Mouse (Mus musculus) myocyte (in vitro differentiated cells): ENCODE measurements around the gene Sh3pxd2a. TPM values are rescaled to one million over a fixed set of nuclear protein-coding genes. Genes with fewer than 3 reads are reported as not detected.
A peak's percentile ranks its signal among the peaks of the same experiment; 100 is the strongest.

Source experiments
- H3K27me3 ChIP-seq: one replicate; pipeline ENCODE4 v1.6.1; 2011; ENCODE audit not compliant: control insufficient read depth, insufficient read depth, insufficient read length
- H3K36me3 ChIP-seq: one replicate; pipeline ENCODE4 v1.6.1; 2011; ENCODE audit not compliant: control insufficient read depth, insufficient read depth
- H3K4me2 ChIP-seq: one replicate; pipeline ENCODE4 v1.6.1; 2011; ENCODE audit warnings: low read depth, control low read depth
- H3K4me3 ChIP-seq: one replicate; pipeline ENCODE4 v1.5.1; 2011; ENCODE audit warnings: mild to moderate bottlenecking, control low read depth, moderate library complexity
- H3K79me2 ChIP-seq: one replicate; pipeline ENCODE4 v1.6.1; 2011; ENCODE audit not compliant: control insufficient read depth, insufficient read depth
- H3ac ChIP-seq: one replicate; pipeline ENCODE4 v1.6.1; 2011; ENCODE audit not compliant: control insufficient read depth, insufficient read length
- CEBPB ChIP-seq: IDR thresholded peaks from 2 replicates; pipeline ENCODE4 v1.6.1; 2011; ENCODE audit warnings: mild to moderate bottlenecking, moderate library complexity; ENCODE audit not compliant: poor library complexity, insufficient read depth, severe bottlenecking
- E2F4 ChIP-seq: IDR thresholded peaks from one replicate; pipeline ENCODE4 v1.6.1; 2011; ENCODE audit warnings: mild to moderate bottlenecking, control low read depth, moderate library complexity; ENCODE audit not compliant: insufficient read depth
- MAX ChIP-seq: IDR thresholded peaks from one replicate; pipeline ENCODE4 v1.6.1; 2011; ENCODE audit warnings: low read depth, mild to moderate bottlenecking, control low read depth
- MYOD1 ChIP-seq, 3 experiments: IDR thresholded peaks; one replicate each; pipeline ENCODE4 v1.6.1; 2011; ENCODE audit warnings: control low read depth in 2 of 3, low read depth in 2 of 3, mild to moderate bottlenecking in 2 of 3, moderate library complexity in 1 of 3; ENCODE audit not compliant: insufficient read length in 2 of 3, control insufficient read depth in 1 of 3
- MYOG ChIP-seq, 3 experiments: IDR thresholded peaks; one replicate each; pipeline ENCODE4 v1.6.1; 2011; ENCODE audit warnings: control low read depth in 2 of 3, low read depth in 2 of 3, mild to moderate bottlenecking in 2 of 3; ENCODE audit not compliant: insufficient read length in 2 of 3, control insufficient read depth in 1 of 3, insufficient read depth in 1 of 3
- POLR2A ChIP-seq: IDR thresholded peaks from one replicate; pipeline ENCODE4 v1.6.1; 2011; ENCODE audit warnings: low read depth, mild to moderate bottlenecking, control low read depth, moderate library complexity; ENCODE audit not compliant: insufficient read length
- POLR2AphosphoS2 ChIP-seq: IDR thresholded peaks from one replicate; pipeline ENCODE4 v1.6.1; 2011; ENCODE audit warnings: low read depth, control low read depth; ENCODE audit not compliant: insufficient read length
- REST ChIP-seq: IDR thresholded peaks from one replicate; pipeline ENCODE4 v1.6.1; 2011; ENCODE audit warnings: mild to moderate bottlenecking, control low read depth, moderate library complexity; ENCODE audit not compliant: insufficient read depth, insufficient read length
- SRF ChIP-seq: IDR thresholded peaks from one replicate; pipeline ENCODE4 v1.6.1; 2011; ENCODE audit warnings: low read depth; ENCODE audit not compliant: control insufficient read depth, insufficient read length
- TCF12 ChIP-seq: IDR thresholded peaks from one replicate; pipeline ENCODE4 v1.6.1; 2011; ENCODE audit warnings: mild to moderate bottlenecking, control low read depth; ENCODE audit not compliant: poor library complexity, insufficient read depth, severe bottlenecking
- TCF3 ChIP-seq: IDR thresholded peaks from one replicate; pipeline ENCODE4 v1.6.1; 2011; ENCODE audit warnings: low read depth, control low read depth; ENCODE audit not compliant: insufficient read length
- USF1 ChIP-seq: IDR thresholded peaks from one replicate; pipeline ENCODE4 v1.6.1; 2011; ENCODE audit warnings: low read depth, mild to moderate bottlenecking, control low read depth, moderate library complexity
- polyA plus RNA-seq: library from polyadenylated mRNA; unstranded; fragments of >200 nt; fragmentation: generic; extraction: Trizol; gene quantifications from one replicate; pipeline ENCODE4 v1.2.1, GENCODE M21; 2012; ENCODE audit warnings: missing spikeins

Gene Sh3pxd2a
- polyA plus RNA-seq, 1 experiment: 59.5 TPM

DNA sequence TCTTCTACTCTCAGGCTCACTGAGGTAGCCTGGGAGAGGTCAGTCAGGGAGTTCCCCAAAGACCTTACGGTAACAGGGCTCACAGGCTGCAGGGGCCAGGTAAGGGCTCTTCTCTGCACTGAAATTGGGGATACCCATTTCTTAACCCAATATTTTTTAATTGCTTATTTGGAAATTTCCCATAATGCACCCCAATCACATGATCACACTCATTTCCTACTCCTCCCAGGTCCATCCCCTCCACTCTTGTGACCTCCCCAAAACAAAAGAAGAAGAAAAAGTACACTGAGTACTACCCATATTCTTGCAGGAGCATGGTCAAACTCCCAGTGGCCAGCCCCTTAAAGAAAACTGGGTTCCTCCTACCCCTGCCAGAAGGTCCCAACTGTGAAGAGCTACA, 135.1 kb downstream of the Sh3pxd2a start:
- Histone ChIP-seq H3ac (no peak overlapping the region), H3K27me3 (no peaks in the 10 kb centered on the region), H3K4me2 (peak overlapping the region; percentile 76), H3K36me3 (no peaks in the 10 kb centered on the region), H3K79me2 (peaks cover 5% of the 10 kb centered on the region), H3K4me3 (no peak overlapping the region)
- TF ChIP-seq USF1: peak; percentile 66
- no peak for TF ChIP-seq MYOD1 (IDR thresholded peaks at IDR 0.05; ENCODE audit: control insufficient read depth in 1 of 3, insufficient read length in 2 of 3, low read depth in 2 of 3)

- no peak for TF ChIP-seq REST
- TF ChIP-seq POLR2A: peak; percentile 15
- peak; percentile 83 for TF ChIP-seq TCF12
- TF ChIP-seq USF1: no peak
- no peak for TF ChIP-seq MAX
- no peak for TF ChIP-seq E2F4
- peak; percentile 79 for TF ChIP-seq TCF3
- peak; percentile 22 for TF ChIP-seq SRF
- peak; percentile 56 to 97 (median 90) for TF ChIP-seq MYOG (IDR thresholded peaks at IDR 0.05; ENCODE audit: control insufficient read depth in 1 of 3, insufficient read depth in 1 of 3, insufficient read length in 2 of 3, low read depth in 2 of 3)
- TF ChIP-seq MYOD1 (IDR thresholded peaks at IDR 0.05; ENCODE audit: control insufficient read depth in 1 of 3, insufficient read length in 2 of 3, low read depth in 2 of 3): peak in 2 of 3 experiments; percentile 93 to 98
- no peak for TF ChIP-seq CEBPB
- peak; percentile 55 for TF ChIP-seq POLR2AphosphoS2
- no peak overlapping the region for H3ac ChIP-seq
- H3K27me3 ChIP-seq: no peaks in the 10 kb centered on the region
- peak overlapping the region; percentile 76 for H3K4me2 ChIP-seq
- H3K36me3 ChIP-seq: no peaks in the 10 kb centered on the region
- no peak overlapping the region for H3K4me3 ChIP-seq
- H3K79me2 ChIP-seq: peaks cover 5% of the 10 kb centered on the region
Observed at GRCm38 (mm10) chr19:47327896-47328882, 136.0 kb downstream of the Sh3pxd2a start.

DNA sequence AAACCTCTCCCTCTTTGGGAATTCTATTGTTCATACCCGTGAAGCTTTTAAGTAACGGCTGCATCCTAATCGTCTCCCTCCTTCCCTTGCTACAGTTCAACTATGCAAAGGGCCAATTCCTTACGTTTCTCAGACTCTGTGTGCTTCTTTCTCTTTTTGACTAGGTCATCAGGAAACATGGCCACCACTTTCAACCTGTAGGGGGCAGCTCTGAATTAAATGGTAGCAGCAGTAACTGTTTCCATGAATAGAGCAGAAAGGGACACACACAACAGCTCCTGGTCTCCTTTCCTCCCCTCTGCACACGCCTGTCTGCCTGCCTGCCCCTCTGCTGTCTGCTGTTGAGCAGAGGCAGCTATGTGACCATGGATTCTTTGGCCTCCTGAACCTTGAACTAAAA, 138.3 kb downstream of the Sh3pxd2a start:
- Histone ChIP-seq H3ac (no peak overlapping the region), H3K79me2 (peaks cover 5% of the 10 kb centered on the region), H3K4me3 (no peak overlapping the region), H3K4me2 (no peak overlapping the region), H3K36me3 (no peaks in the 10 kb centered on the region), H3K27me3 (no peaks in the 10 kb centered on the region)
- TF ChIP-seq SRF (no peak), TCF3 (no peak), REST (no peak), MAX (no peak), POLR2AphosphoS2 (no peak), TCF12 (no peak), E2F4 (no peak), MYOG (IDR thresholded peaks at IDR 0.05; ENCODE audit: control insufficient read depth in 1 of 3, insufficient read depth in 1 of 3, insufficient read length in 2 of 3, low read depth in 2 of 3) (no peak), CEBPB (no peak), POLR2A (no peak), USF1 (no peak), MYOD1 (IDR thresholded peaks at IDR 0.05; ENCODE audit: control insufficient read depth in 1 of 3, insufficient read length in 2 of 3, low read depth in 2 of 3) (no peak)

DNA sequence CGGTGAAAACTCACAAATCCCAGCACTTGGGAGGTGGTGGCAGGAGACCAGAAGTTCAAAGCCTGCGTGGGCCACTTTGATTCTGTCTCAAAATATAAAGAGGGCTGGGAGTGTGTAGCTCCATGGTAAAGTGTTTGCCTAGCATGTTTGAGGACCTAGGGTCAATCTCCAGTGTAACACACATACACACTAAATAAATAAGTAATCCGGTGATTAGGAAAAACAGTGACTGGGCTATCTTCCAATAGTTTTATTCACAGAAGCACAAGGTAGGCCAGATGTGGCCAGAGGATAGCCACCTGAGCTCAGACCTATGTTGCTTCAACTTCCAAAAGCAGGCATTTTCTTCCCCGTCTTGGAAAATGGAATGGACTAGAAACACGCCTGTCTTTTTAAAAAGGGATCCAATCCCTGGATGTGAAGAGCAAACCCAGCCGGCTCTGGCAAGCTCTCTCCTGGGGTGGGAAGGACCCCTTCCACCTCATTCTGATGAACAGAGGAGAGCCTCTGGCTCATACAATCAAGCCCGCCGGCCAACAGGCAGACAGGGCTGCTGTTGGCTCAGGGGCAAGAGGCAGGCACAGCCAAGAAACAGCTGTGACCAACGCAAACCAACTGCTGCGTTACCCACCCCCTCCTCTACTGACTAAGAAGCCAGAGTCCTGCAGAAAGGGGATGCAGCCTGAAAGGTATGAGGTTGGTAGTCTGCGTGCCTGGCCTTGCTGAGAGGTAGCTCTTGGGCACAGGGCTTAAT, 140.9 kb downstream of the Sh3pxd2a start:
- TF ChIP-seq MYOD1 (IDR thresholded peaks at IDR 0.05; ENCODE audit: control insufficient read depth in 1 of 3, insufficient read length in 2 of 3, low read depth in 2 of 3): peak in 2 of 3 experiments; percentile 75 to 85
- no peak for TF ChIP-seq TCF3
- no peak for TF ChIP-seq POLR2AphosphoS2
- peak in 2 of 3 experiments; percentile 82 for TF ChIP-seq MYOG (IDR thresholded peaks at IDR 0.05; ENCODE audit: control insufficient read depth in 1 of 3, insufficient read depth in 1 of 3, insufficient read length in 2 of 3, low read depth in 2 of 3)
- TF ChIP-seq E2F4: no peak
- no peak for TF ChIP-seq MAX
- H3K27me3 ChIP-seq: no peaks in the 10 kb centered on the region
- H3K79me2 ChIP-seq: peaks cover 15% of the 10 kb centered on the region
- H3K36me3 ChIP-seq: no peaks in the 10 kb centered on the region
- no peak overlapping the region for H3ac ChIP-seq
- H3K4me3 ChIP-seq: no peak overlapping the region
- no peak overlapping the region for H3K4me2 ChIP-seq
